Mouse (Mus musculus): Measurements from ENCODE around the gene Bcl2l12.
A peak's percentile ranks its signal among the peaks of the same experiment; 100 is the strongest.

The Bcl2l12 gene

GRCm38 (mm10) chr7:44958208-44958607, 40.3 kb downstream of the Bcl2l12 start:
- DNase-seq: no peak

DNA sequence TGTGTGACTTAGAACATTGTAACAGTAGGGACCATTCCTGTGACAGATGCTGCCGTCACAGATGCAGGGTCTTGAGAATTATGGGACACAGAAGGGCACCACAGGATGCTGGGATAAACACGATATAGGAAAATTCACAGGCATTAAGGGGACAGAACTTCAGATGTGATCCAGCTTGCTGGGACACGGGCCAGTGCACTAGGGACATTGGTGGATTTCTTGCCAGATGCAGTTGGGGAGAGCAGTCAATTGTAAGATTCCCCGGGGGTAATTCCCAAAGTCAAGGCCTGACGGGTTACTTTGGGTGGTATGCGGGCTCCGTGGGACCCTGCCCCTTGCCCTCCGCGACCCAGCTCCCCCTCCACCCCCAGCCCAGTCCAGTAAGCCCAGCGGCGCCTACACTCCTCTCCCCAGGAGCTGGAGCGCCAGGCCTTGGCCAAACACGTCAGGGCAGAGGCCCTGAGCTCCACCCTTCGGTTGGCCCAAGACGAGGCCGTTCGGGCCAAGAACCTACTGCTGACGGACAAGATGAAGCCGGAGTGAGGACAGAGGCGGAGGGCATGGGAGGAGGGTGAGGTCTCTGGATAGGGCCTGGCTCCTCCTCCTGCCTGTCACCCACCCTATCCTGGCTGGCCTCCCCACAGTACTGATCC, 41.2 kb downstream of the Bcl2l12 start:
- DNase-seq: peak; percentile 99

- DNase-seq: peak; percentile 83
Observed at GRCm38 (mm10) chr7:44956266-44956665, 42.2 kb downstream of the Bcl2l12 start.

- DNase-seq: no peak
Observed at GRCm38 (mm10) chr7:44955628-44956027, 42.9 kb downstream of the Bcl2l12 start.

GRCm38 (mm10) chr7:44954091-44954885, 44.2 kb downstream of the Bcl2l12 start:
- DNase-seq: peak; percentile 90

- DNase-seq: peak; percentile 91
Observed at GRCm38 (mm10) chr7:44953561-44953960, 45.0 kb downstream of the Bcl2l12 start.

- DNase-seq: peak; percentile 100
Observed at GRCm38 (mm10) chr7:44952611-44953306, 45.8 kb downstream of the Bcl2l12 start.

DNA sequence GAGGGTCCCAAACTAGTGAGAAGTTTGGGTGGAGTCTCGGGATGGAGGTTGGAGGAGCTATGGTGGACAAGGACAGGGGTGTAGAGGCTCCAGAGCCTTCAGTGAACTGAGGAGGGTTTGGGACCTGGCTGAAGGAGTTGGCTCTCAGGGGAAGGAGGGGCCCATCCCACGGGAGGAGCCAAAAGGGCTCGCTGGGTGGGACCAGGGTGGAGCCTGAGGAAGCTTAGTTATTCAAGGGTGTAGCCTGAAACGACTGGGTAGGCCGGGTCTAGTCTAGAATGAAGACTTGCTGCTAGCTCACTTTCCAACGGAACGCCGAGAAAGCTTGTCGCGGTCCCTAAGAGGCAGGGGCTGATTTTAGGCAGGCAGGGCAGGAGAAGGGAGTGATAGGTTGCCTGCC, 46.6 kb downstream of the Bcl2l12 start:
- DNase-seq: peak; percentile 98

GRCm38 (mm10) chr7:44949922-44950321, 48.6 kb downstream of the Bcl2l12 start:
- peak; percentile 66 for DNase-seq

GRCm38 (mm10) chr7:44942904-44943303, 55.6 kb downstream of the Bcl2l12 start, which contains the start of gene Tsks:
Tsks (plus strand) TSS chr7:44943204.
- no peak for DNase-seq

Measured in heart, adult 11 months (tissue).